Mouse (Mus musculus) heart, embryonic 11.5 days (tissue): ENCODE data around the gene Olfr341. TPM values are rescaled to one million over a fixed set of nuclear protein-coding genes. Genes with fewer than 3 reads are reported as not detected.

Experiments
- ATAC-seq: fragments of 200-750 bp; cut with Nextera tagmentation; replicated peaks from 2 replicates; pipeline ENCODE4 v1.8.0; 2017; ENCODE audit warnings: moderate library complexity; ENCODE audit not compliant: insufficient number of reproducible peaks, low FRiP score, low TSS enrichment
- H3K27ac ChIP-seq: fragments of 300-500 bp; sonication (generic); 2 replicates; pipeline ENCODE4 v1.5.1; 2014; ENCODE audit warnings: mild to moderate bottlenecking, low read depth, low read length
- H3K27me3 ChIP-seq: fragments of 300-500 bp; sonication (generic); 2 replicates; pipeline ENCODE4 v1.6.1; 2014; ENCODE audit warnings: mild to moderate bottlenecking, low read length, mixed read lengths; ENCODE audit not compliant: control insufficient read depth, insufficient read depth
- H3K36me3 ChIP-seq: fragments of 300-500 bp; sonication (generic); 2 replicates; pipeline ENCODE4 v1.6.1; 2014; ENCODE audit warnings: mild to moderate bottlenecking, low read length, moderate library complexity, mixed read lengths; ENCODE audit not compliant: control insufficient read depth, insufficient read depth
- H3K4me1 ChIP-seq: fragments of 300-500 bp; sonication (generic); 2 replicates; pipeline ENCODE4 v1.6.1; 2014; ENCODE audit warnings: low read length; ENCODE audit not compliant: control insufficient read depth, insufficient read depth
- H3K4me2 ChIP-seq: fragments of 300-500 bp; sonication (generic); 2 replicates; pipeline ENCODE4 v1.6.1; 2014; ENCODE audit warnings: mild to moderate bottlenecking, moderate library complexity
- H3K4me3 ChIP-seq: fragments of 300-500 bp; sonication (generic); 2 replicates; pipeline ENCODE4 v1.5.1; 2014; ENCODE audit warnings: low read depth, low read length
- H3K9ac ChIP-seq: fragments of 300-500 bp; sonication (generic); 2 replicates; pipeline ENCODE4 v1.6.1; 2014; ENCODE audit warnings: mild to moderate bottlenecking, low read depth, low read length, moderate library complexity
- H3K9me3 ChIP-seq: fragments of 300-500 bp; sonication (generic); replicated peaks from 2 replicates; pipeline ENCODE4 v1.6.1; 2016; ENCODE audit warnings: low read length; ENCODE audit not compliant: control insufficient read depth
- WGBS: fragments of 180-500 bp; shearing (Covaris S2); extraction: QIAGEN DNeasy Blood & Tissue Kit; methylation state at CpG from one replicate; pipeline ENCODE4 v1.1.7; 2014; ENCODE audit not compliant: insufficient replicate concordance; 5-methylcytosine and 5-hydroxymethylcytosine counted together
- polyA plus RNA-seq: library from polyadenylated mRNA; unstranded; fragments of >200 nt; fragmentation: Nextera tagmentation; extraction: Ambion mirVana; gene quantifications from 2 replicates; pipeline ENCODE4 v1.2.1, GENCODE M21; 2014

Gene Olfr341
- polyA plus RNA-seq, result not detected in 2 replicates

DNA sequence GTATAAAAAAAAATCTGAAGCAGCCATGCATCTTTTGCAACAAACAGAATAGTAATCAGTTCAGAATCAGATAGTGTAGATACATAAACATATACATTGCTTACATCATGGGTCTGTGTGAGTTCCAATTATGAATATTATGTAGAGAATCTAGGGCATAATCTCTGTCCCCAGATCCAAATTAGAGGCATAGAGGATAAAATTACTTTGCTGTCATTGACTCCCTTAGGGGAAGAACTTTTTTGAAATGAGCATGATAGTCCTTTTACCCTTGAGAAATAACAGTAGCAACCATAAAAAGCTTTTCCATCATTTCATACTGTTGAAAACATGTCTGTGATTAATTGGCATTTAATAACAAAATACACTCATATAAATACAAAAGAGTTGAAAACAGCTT, at the start of gene Olfr341:
Gene Olfr341, minus strand, starts transcription at position 101 of the 400 bp plus-strand sequence.
- no peaks in the 10 kb centered on the region for H3K27me3 ChIP-seq
- no peak within 1 kb of the TSS for H3K4me3 ChIP-seq
- H3K27ac ChIP-seq, result no peak within 1 kb of the TSS
- no peak within 1 kb of the TSS for H3K4me2 ChIP-seq
- peaks cover 3% of the 10 kb centered on the region; the same call in 1 of the 2 replicates for H3K9me3 ChIP-seq
- no peaks in the 10 kb centered on the region for H3K4me1 ChIP-seq
- H3K36me3 ChIP-seq, result no peaks in the 10 kb centered on the region
- ATAC-seq, result no peak
- no peak within 1 kb of the TSS for H3K9ac ChIP-seq

DNA sequence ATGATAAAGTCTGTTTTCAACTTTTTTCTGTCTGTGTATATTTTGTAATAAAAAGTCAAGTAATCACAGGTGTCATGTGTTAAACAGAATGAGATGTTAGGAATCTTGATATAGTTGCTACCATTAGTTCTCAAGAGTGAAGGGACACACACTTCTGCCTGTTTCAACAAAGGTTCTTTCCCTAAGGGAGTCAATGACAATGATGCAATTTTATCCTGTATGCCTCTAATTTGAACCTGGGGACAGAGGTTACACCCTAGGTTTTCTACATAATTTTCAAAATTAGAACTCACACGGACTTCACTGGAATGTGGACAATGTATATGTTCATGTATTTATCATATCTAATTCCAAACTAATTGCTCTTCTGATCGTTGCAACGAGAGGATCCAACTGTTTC, 42.4 kb upstream of the Olfr341 start, which contains the start of gene Olfr342:
Gene Olfr342, plus strand, starts transcription at position 301 of the 400 bp plus-strand sequence.
- Histone ChIP-seq H3K9ac (no peak within 1 kb of the TSS), H3K4me3 (no peak within 1 kb of the TSS), H3K4me2 (no peak within 1 kb of the TSS), H3K9me3 (peaks cover 2% of the 10 kb centered on the region; the same call in 1 of the 2 replicates), H3K36me3 (no peaks in the 10 kb centered on the region), H3K27me3 (no peaks in the 10 kb centered on the region), H3K4me1 (no peaks in the 10 kb centered on the region), H3K27ac (no peak within 1 kb of the TSS)
- no peak for ATAC-seq
- WGBS, result 55% methylated on average over 3 of the region's 3 CpGs

DNA sequence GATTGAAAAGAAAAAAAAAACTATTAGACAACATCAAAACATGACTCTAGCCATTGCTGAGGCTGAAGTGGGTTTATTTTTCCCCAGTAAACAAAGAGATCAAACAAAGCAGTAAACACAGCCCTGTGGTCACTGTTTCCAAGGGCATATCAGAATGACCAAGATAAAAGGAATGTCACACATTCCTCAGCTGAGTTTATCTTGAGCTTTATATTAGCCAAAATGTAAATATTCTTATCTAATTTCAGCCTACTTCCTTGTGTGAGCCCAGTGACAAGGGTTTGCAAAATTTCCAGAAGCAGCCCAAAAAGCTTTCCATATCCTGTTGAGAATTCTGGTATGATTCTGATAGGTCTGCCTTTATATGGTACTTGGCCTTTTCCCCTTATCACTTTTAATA, 8.6 kb downstream of the Olfr341 start:
- H3K4me3 ChIP-seq, result no peak overlapping the region
- no peak for ATAC-seq
- peaks cover 8% of the 10 kb centered on the region for H3K9me3 ChIP-seq
- no peak overlapping the region for H3K9ac ChIP-seq
- H3K36me3 ChIP-seq, result no peaks in the 10 kb centered on the region
- H3K27me3 ChIP-seq, result no peaks in the 10 kb centered on the region
- no peak overlapping the region for H3K4me2 ChIP-seq
- no peak overlapping the region for H3K27ac ChIP-seq
- H3K4me1 ChIP-seq, result no peaks in the 10 kb centered on the region

- Histone ChIP-seq H3K27me3 (no peaks in the 10 kb centered on the region), H3K4me2 (no peak within 1 kb of the TSS), H3K4me1 (no peaks in the 10 kb centered on the region), H3K4me3 (no peak within 1 kb of the TSS), H3K9me3 (peaks cover 2% of the 10 kb centered on the region; the same call in 1 of the 2 replicates), H3K36me3 (no peaks in the 10 kb centered on the region), H3K9ac (no peak within 1 kb of the TSS), H3K27ac (no peak within 1 kb of the TSS)
- no peak for ATAC-seq
- 56% methylated on average over 1 of the region's 1 CpGs for WGBS
Measured at GRCm38 (mm10) chr2:36452287-36452686, 30.0 kb downstream of the Olfr341 start, which contains the start of gene Olfr340. Gene Olfr340 (plus strand): TSS chr2:36452587.

Other genes with a start within 250 kb of the Olfr341 start
- gene Olfr338, start 108.9 kb downstream of the Olfr341 start, polyA plus RNA-seq, result not detected in 2 replicates
- gene Olfr339, start 63.5 kb downstream of the Olfr341 start, polyA plus RNA-seq, result not detected in 2 replicates
- not detected in 2 replicates for gene Olfr340, start 29.9 kb downstream of the Olfr341 start, polyA plus RNA-seq
- gene Olfr342, start 42.5 kb upstream of the Olfr341 start, polyA plus RNA-seq, result not detected in 2 replicates
- gene Olfr344, start 84.2 kb upstream of the Olfr341 start, polyA plus RNA-seq, result not detected in 2 replicates
- not detected in 2 replicates for gene Olfr345, start 157.6 kb upstream of the Olfr341 start, polyA plus RNA-seq
- gene Olfr346, start 203.3 kb upstream of the Olfr341 start, polyA plus RNA-seq, result not detected in 2 replicates
- gene Olfr347, start 249.4 kb upstream of the Olfr341 start, polyA plus RNA-seq, result not detected in 2 replicates